Mouse (Mus musculus) cortical plate, adult 2 months (tissue): ENCODE measurements around the gene Fam181a.

Experiments used
- CTCF ChIP-seq: fragments of 200-500 bp; IDR thresholded peaks from 2 replicates; pipeline ENCODE4 v1.5.1; 2011; ENCODE audit warnings: mild to moderate bottlenecking, control low read depth, low read length; ENCODE audit not compliant: insufficient read depth; ENCODE audit errors: extremely low read depth
- POLR2A ChIP-seq: fragments of 200-500 bp; IDR thresholded peaks from 2 replicates; pipeline ENCODE4 v1.6.1; 2011; ENCODE audit warnings: mild to moderate bottlenecking, low read length, control low read depth; ENCODE audit not compliant: insufficient read depth; ENCODE audit errors: extremely low read depth

GRCm38 (mm10) chr12:103347406-103347805 is 36.6 kb downstream of the Fam181a start:
- TF ChIP-seq POLR2A: no peak
- no peak for TF ChIP-seq CTCF
